Mouse (Mus musculus) C2C12 (cell line): ENCODE measurements around the gene Zbtb7a. TPM values are rescaled to one million over a fixed set of nuclear protein-coding genes. Genes with fewer than 3 reads are reported as not detected.

Source experiments
- H3K27me3 ChIP-seq: one replicate; pipeline ENCODE4 v1.6.1; 2011; ENCODE audit not compliant: control insufficient read depth, insufficient read depth, insufficient read length
- H3K36me3 ChIP-seq: one replicate; pipeline ENCODE4 v1.6.1; 2011; ENCODE audit not compliant: control insufficient read depth, insufficient read depth
- H3K4me3 ChIP-seq: one replicate; pipeline ENCODE4 v1.5.1; 2011; ENCODE audit warnings: mild to moderate bottlenecking, control low read depth; ENCODE audit not compliant: poor library complexity, insufficient read depth, severe bottlenecking
- H3K79me2 ChIP-seq: one replicate; pipeline ENCODE4 v1.6.1; 2011; ENCODE audit not compliant: control insufficient read depth, insufficient read depth
- H3K79me3 ChIP-seq: one replicate; pipeline ENCODE4 v1.6.1; 2011; ENCODE audit warnings: low read depth, control low read depth
- H3ac ChIP-seq: one replicate; pipeline ENCODE3; 2011; ENCODE audit warnings: low read depth; ENCODE audit not compliant: control insufficient read depth, insufficient read length
- CEBPB ChIP-seq: IDR thresholded peaks from one replicate; pipeline ENCODE4 v1.6.1; 2011; ENCODE audit warnings: low read depth, mild to moderate bottlenecking, control low read depth, moderate library complexity
- CTCF ChIP-seq: IDR thresholded peaks from one replicate; pipeline ENCODE4 v1.5.1; 2011; ENCODE audit not compliant: control insufficient read depth, insufficient read depth, insufficient read length
- FOSL1 ChIP-seq: IDR thresholded peaks from one replicate; pipeline ENCODE4 v1.8.0; 2011; ENCODE audit warnings: mild to moderate bottlenecking, low read length; ENCODE audit not compliant: poor library complexity, insufficient read depth, severe bottlenecking
- MAX ChIP-seq: IDR thresholded peaks from one replicate; pipeline ENCODE4 v1.6.1; 2011; ENCODE audit warnings: mild to moderate bottlenecking, control low read depth
- MYOD1 ChIP-seq: IDR thresholded peaks from one replicate; pipeline ENCODE4 v1.6.1; 2011; ENCODE audit warnings: low read depth; ENCODE audit not compliant: control insufficient read depth, insufficient read length
- MYOG ChIP-seq: IDR thresholded peaks from one replicate; pipeline ENCODE4 v1.6.1; 2011; ENCODE audit not compliant: control insufficient read depth, insufficient read length; ENCODE audit errors: extremely low read depth
- USF1 ChIP-seq: IDR thresholded peaks from one replicate; pipeline ENCODE4 v1.6.1; 2011; ENCODE audit warnings: low read depth, mild to moderate bottlenecking, control low read depth, moderate library complexity
- polyA plus RNA-seq: library from polyadenylated mRNA; unstranded; fragments of >200 nt; fragmentation: generic; extraction: Trizol; gene quantifications from one replicate; pipeline ENCODE4 v1.2.1, GENCODE M21; 2012; ENCODE audit warnings: missing spikeins

The Zbtb7a gene
- polyA plus RNA-seq, 1 experiment = 19.9 TPM

DNA sequence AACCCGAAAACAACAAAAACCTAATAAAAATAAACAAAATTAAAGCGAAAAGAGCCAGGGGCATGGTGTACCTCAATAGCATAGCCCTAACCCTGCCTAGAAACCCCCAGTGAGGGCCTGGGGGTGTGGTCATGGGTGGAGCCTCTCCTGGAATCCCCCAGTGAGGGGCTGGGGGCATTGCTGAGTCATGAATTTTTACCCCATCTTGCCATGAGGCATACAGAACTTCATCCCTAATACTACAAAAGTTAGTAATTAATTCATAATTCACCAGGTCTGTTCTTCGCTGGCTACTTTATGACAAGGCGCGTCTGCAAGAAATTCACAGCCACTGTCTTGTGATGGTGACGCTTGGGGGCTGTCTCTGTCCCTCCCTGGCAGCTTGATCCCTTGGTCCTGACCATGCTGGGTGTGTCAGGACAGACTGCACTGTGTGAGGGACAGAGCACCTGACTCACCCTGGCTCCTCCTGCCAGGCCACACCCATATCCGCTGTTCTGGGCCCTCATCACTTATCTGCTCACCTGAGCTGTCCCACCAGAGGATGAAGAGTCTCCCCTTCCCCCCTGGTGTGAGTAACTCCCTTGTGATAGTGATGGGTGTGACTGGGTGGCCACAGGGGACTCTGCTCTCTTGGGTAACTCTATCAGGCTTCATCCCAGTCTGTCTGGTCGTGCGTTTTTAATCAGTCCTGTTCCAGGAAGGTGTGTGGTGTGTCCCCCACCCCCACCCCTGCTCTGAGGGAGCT lies 39.9 kb upstream of the Zbtb7a start:
- no peak for TF ChIP-seq FOSL1
- TF ChIP-seq USF1 = no peak
- TF ChIP-seq MYOD1 = no peak
- no peak for TF ChIP-seq CEBPB
- no peak for TF ChIP-seq MYOG
- TF ChIP-seq MAX = no peak
- no peak for TF ChIP-seq CTCF
- no peak overlapping the region for H3K4me3 ChIP-seq

DNA sequence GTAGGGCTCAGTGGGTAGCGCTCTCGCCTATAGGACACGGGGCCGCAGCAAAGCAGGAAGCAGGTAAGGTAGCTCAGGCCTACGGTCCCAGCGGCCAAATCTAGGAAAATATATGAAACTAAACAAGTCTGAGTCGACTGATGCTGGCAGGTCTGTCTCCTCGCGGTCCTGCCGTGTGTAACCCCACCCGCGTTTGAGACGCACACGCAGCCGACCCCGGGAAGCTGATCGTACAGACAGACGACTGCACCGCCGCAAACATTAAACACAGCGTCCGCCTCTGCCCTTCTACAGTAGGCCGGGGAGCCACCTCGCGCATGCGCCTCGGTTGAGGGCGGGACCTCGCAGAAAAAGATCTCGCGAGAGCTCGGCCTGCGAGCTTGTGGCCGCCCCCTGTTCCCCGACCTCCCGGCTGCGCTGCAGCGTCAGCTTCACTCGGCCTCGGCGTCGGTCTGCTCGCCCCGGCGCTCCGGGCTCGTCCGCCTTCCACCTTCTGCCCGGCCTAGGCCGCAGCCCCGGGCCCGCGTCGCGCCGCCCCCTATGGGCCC lies 29.4 kb upstream of the Zbtb7a start, which contains the start of gene Map2k2:
Gene Map2k2 (plus strand): TSS at position 351 of the 548 bp plus-strand sequence.
- peaks cover 46% of the 10 kb centered on the region for H3K79me2 ChIP-seq

More for the DNA sequence above, 39.9 kb upstream of the Zbtb7a start:
- Histone ChIP-seq H3ac (no peak overlapping the region), H3K79me2 (no peaks in the 10 kb centered on the region), H3K36me3 (no peaks in the 10 kb centered on the region), H3K27me3 (peaks cover 9% of the 10 kb centered on the region), H3K79me3 (no peaks in the 10 kb centered on the region)

DNA sequence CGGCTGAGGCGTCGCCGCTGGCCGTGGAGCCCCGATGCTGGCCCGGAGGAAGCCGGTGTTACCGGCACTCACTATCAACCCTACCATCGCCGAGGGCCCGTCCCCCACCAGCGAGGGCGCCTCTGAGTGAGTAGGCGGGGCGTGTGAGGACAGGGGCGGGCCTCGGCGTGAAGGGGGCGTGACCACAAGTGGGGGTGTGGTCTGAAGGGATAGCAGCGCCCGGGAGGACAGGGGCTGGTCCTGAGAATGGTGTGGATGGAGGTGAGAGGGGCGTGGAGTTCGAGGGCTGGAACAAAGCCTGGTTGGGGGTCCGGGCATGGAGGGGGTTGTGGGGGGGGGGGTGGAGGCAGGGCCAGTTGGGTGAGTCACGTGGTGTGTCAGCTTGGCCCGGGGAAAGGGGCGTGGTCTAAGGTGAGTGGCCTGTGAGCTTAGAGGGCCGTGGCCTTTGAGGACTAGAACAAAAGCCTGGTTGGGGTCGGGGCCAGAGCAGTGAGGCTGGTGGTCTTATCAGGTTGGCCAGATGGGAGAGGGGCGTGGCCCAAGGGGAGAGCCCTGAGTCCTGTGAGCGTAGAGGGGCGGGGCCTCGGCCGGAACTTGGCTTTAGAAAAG lies 28.8 kb upstream of the Zbtb7a start:
- Histone ChIP-seq H3ac (peak overlapping the region; percentile 96), H3K79me3 (peaks cover 42% of the 10 kb centered on the region), H3K4me3 (peak overlapping the region; percentile 84), H3K79me2 (peaks cover 52% of the 10 kb centered on the region), H3K36me3 (peaks cover 36% of the 10 kb centered on the region), H3K27me3 (no peaks in the 10 kb centered on the region)
- TF ChIP-seq CEBPB (no peak), MYOG (no peak), CTCF (peak; percentile 33), USF1 (peak; percentile 69), FOSL1 (no peak)

More for the DNA sequence above, 29.4 kb upstream of the Zbtb7a start, which contains the start of gene Map2k2:
- no peak for TF ChIP-seq USF1
- TF ChIP-seq CEBPB = no peak
- no peak for TF ChIP-seq MYOD1
- no peak for TF ChIP-seq MYOG
- TF ChIP-seq MAX = peak; percentile 11
- no peak for TF ChIP-seq FOSL1
- TF ChIP-seq CTCF = no peak
- peak within 1 kb of the TSS; percentile 96 for H3ac ChIP-seq
- no peaks in the 10 kb centered on the region for H3K27me3 ChIP-seq
- H3K36me3 ChIP-seq = peaks cover 30% of the 10 kb centered on the region
- H3K4me3 ChIP-seq = peak within 1 kb of the TSS; percentile 84
- peaks cover 40% of the 10 kb centered on the region for H3K79me3 ChIP-seq

DNA sequence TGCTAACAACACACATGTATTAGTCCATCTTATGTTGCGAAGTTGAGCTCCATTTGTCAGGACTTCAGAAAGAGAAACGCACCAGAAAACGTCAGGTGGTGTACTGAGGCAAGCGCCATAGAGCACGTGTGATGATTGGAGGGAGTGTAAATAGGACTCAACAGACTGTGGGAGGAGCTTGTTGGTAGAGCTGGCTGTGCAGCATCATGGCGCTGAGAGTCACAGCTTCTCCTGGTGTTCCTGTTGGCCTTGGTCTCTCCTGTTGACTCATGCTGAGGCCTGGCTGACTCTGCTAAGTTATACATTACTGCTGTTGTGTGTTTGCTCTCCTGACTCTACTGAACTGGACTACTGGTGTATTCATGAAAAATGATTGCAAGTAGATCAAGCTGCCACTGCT lies 22.1 kb upstream of the Zbtb7a start:
- Histone ChIP-seq H3K27me3 (no peaks in the 10 kb centered on the region), H3K79me3 (peaks cover 35% of the 10 kb centered on the region), H3K36me3 (peaks cover 88% of the 10 kb centered on the region), H3K4me3 (no peak overlapping the region), H3ac (no peak overlapping the region), H3K79me2 (peaks cover 65% of the 10 kb centered on the region)
- no peak for TF ChIP-seq MAX
- no peak for TF ChIP-seq FOSL1
- TF ChIP-seq CTCF = no peak
- no peak for TF ChIP-seq CEBPB

DNA sequence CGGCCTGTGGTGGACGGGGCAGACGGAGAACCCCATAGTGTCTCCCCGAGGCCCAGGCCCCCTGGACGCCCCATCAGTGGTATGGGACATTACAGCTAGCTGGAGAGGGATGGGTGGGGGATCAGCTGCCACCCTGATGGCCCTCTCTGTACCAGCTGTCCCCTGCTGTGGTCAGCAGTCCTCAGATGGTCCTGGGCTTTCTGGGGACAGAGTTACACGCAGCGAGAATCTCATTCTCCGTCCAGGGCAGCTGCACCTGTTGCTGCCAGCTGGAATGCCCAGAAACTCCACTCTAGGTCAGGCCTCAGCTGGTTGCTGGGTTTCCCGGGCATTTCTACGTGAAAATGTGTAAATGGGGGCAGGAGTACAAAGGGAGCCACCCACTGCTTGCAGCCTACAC lies 15.4 kb upstream of the Zbtb7a start:
- TF ChIP-seq USF1 = no peak
- TF ChIP-seq MYOD1 = no peak
- TF ChIP-seq MYOG = no peak
- no peak for TF ChIP-seq FOSL1
- TF ChIP-seq CEBPB = no peak
- no peak for TF ChIP-seq CTCF
- no peak for TF ChIP-seq MAX
- H3K27me3 ChIP-seq = no peaks in the 10 kb centered on the region
- H3K79me3 ChIP-seq = peaks cover 1% of the 10 kb centered on the region
- peaks cover 3% of the 10 kb centered on the region for H3K79me2 ChIP-seq
- peaks cover 77% of the 10 kb centered on the region for H3K36me3 ChIP-seq
- H3ac ChIP-seq = no peak overlapping the region
- no peak overlapping the region for H3K4me3 ChIP-seq
